19 mouse cellular contexts compared by ENCODE assay signal in the genomic region with DNA sequence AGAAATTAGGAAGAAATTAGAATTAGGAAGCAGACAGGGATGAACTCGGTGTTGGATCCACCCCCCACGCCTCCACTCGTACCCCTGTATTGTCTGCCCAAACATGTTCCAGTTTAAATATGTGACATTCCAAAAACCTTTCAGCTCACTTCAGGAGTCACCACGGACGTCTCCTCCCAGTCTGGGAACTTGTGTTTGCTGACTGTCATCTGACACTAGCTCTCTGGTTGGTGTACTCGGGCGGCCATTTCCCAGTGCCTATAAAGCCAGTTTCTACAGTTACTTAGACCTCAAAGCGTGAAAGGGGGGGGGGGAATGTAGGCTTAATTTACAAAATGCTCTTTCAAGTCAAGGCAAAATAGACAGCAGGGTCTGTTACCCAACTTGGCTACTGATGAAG. TPM values are rescaled to one million over a fixed set of nuclear protein-coding genes. Genes with fewer than 3 reads are reported as not detected.
"Had no signal": no experiment of that assay in that cellular context is flagged by ENCODE, and none has a peak within 500 bp of the region (broad histone marks: within the 10 kb centered on the region; RNA-seq: fewer than 3 reads in every experiment).

No protein-coding gene starts in this region.

- H3K36me3 ChIP-seq: intestine, embryonic 15.5 days; kidney, embryonic 15.5 days; liver, embryonic 13.5 days; midbrain, embryonic 13.5 days; stomach, embryonic 15.5 days had no signal

- DNase-seq: kidney, adult 2 months; kidney, postnatal 14 days; liver, embryonic 13.5 days; liver, postnatal 0 days; right cerebral cortex, postnatal 14 days; thymus, adult 2 months; thymus, postnatal 25 days had no signal

- H3K9me3 ChIP-seq: intestine, embryonic 15.5 days; kidney, embryonic 15.5 days; liver, embryonic 13.5 days; midbrain, embryonic 13.5 days; stomach, embryonic 15.5 days had no signal

- H3K27ac ChIP-seq: intestine, embryonic 15.5 days; kidney, embryonic 15.5 days; liver, embryonic 13.5 days; midbrain, embryonic 13.5 days; stomach, embryonic 15.5 days had no signal

- H3K4me3 ChIP-seq: intestine, embryonic 15.5 days; kidney, embryonic 15.5 days; liver, embryonic 13.5 days; midbrain, embryonic 13.5 days; stomach, embryonic 15.5 days had no signal

- H3K4me1 ChIP-seq: liver, embryonic 13.5 days; midbrain, embryonic 13.5 days; stomach, embryonic 15.5 days had no signal

- H3K4me2 ChIP-seq: intestine, embryonic 15.5 days; kidney, embryonic 15.5 days; liver, embryonic 13.5 days; midbrain, embryonic 13.5 days; stomach, embryonic 15.5 days had no signal

- ATAC-seq: intestine, embryonic 15.5 days; liver, postnatal 0 days; midbrain, embryonic 13.5 days had no signal

- H3K27me3 ChIP-seq: intestine, embryonic 15.5 days; kidney, embryonic 15.5 days; liver, embryonic 13.5 days; midbrain, embryonic 13.5 days; stomach, embryonic 15.5 days had no signal

- H3K9ac ChIP-seq: intestine, embryonic 15.5 days; kidney, embryonic 15.5 days; liver, embryonic 13.5 days; liver, postnatal 0 days; midbrain, embryonic 13.5 days; stomach, embryonic 15.5 days had no signal

RNA-seq across cellular contexts. Expression of a gene that starts 6.1 kb away (rescaled TPM):
- total RNA-seq: megakaryocyte progenitor cell, adult 5-6 weeks had no signal

RNA-seq across cellular contexts. Expression of a gene that starts 24.1 kb away (rescaled TPM):
- total RNA-seq: layer of hippocampus, postnatal 14 days; left cerebral cortex, adult 18-20 months had no signal
- polyA plus RNA-seq: neural tube, embryonic 14.5 days had no signal

RNA-seq across cellular contexts. Expression of a gene that starts 40.3 kb away (rescaled TPM):
- total RNA-seq: left cerebral cortex, adult 18-20 months; midbrain, postnatal 0 days had no signal
- polyA plus RNA-seq: kidney, adult 2 months; midbrain, embryonic 13.5 days; midbrain, postnatal 0 days; neural tube, embryonic 14.5 days had no signal

RNA-seq across cellular contexts. Expression of a gene that starts 42.0 kb away (rescaled TPM):
- polyA plus RNA-seq: intestine, embryonic 15.5 days; limb, embryonic 11.5 days; liver, embryonic 13.5 days; midbrain, embryonic 13.5 days; neural tube, embryonic 14.5 days; stomach, embryonic 15.5 days had no signal

RNA-seq across cellular contexts. Expression of a gene that starts 46.4 kb away (rescaled TPM):
- polyA plus RNA-seq: large intestine, adult 2 months; limb, embryonic 11.5 days; liver, embryonic 13.5 days; liver, postnatal 0 days; spleen, adult 2 months had no signal
